Mouse (Mus musculus): ENCODE data around the gene Ptprd. TPM values are rescaled to one million over a fixed set of nuclear protein-coding genes. Genes with fewer than 3 reads are reported as not detected.
A peak's percentile ranks its signal among the peaks of the same experiment; 100 is the strongest.
"Not testable (repeated sequence)": the region's sequence is repeated elsewhere in the genome, so short reads cannot be mapped to it uniquely, and the experiment has no call there.

Ptprd gene
- polyA plus RNA-seq, 1 experiment = 118 TPM

DNA sequence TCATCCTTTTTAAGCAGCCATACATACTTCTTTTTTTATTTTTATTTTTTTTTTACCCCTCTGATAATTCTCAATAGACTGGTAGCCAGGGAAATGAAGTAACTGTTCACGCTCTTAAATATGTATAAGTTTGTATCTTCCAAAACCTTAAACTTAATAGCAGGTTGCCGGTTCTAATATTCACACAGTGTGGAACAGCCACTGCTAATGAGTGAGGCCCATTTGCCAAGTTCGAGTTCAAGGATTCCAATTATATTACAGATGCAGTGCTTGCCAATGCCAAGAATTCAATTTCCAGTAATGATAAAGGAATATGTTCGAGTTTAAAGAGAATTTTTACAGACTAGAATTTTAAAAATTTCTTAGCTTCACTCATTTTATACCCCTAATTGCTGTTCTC lies 322.3 kb downstream of the Ptprd start:
- TF ChIP-seq POLR2A (IDR thresholded peaks at IDR 0.05; ENCODE audit: borderline replicate concordance, extremely low read depth, insufficient read depth, insufficient read length, poor library complexity, severe bottlenecking) (no peak), CTCF (IDR thresholded peaks at IDR 0.05; ENCODE audit: borderline replicate concordance, extremely low read depth, insufficient read depth, insufficient read length) (no peak)
- peak; percentile 61 for DNase-seq (ENCODE audit: low read depth)

DNA sequence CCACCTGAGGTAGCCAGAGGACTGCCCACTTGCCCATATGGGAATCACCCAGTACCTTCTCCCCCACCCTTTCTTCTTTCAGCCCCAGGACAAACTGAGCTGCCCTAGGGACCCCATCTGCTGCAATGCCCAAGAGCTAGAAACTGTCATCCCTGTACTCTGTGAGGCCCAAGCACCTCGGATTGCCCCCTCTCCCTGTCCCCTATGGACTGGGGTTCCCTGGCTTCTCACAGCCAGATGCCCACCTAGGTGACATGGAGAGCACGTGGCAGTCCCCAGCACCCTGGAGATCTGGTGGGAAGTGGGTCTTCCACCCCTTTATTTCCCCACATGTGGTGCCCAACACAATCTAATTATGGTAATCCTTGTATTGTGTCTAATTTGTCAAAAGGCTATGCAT lies 331.5 kb downstream of the Ptprd start:
- TF ChIP-seq POLR2A (IDR thresholded peaks at IDR 0.05; ENCODE audit: borderline replicate concordance, extremely low read depth, insufficient read depth, insufficient read length, poor library complexity, severe bottlenecking) (no peak), CTCF (IDR thresholded peaks at IDR 0.05; ENCODE audit: borderline replicate concordance, extremely low read depth, insufficient read depth, insufficient read length) (no peak)
- DNase-seq (ENCODE audit: low read depth) = no peak

DNA sequence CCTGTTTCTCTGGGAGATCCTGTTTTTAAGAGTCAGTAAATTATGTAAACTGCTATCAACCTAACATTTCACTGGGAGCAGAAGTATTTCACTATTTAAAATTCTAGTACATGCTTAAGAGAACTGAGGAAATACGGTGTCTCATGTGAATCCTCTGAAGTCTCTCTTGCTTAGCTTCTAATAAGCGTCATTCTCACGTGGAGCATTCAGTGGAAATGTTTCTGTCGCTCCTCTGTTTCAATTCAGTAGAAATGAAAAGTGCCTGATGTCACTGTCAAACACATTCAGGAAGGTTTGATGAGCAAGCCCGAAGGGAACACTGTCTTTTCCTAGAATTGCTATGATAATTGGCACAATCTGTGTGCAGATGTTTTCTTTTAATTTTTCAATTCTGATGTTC lies 350.5 kb downstream of the Ptprd start:
- no peak for TF ChIP-seq CTCF (IDR thresholded peaks at IDR 0.05; ENCODE audit: borderline replicate concordance, extremely low read depth, insufficient read depth, insufficient read length)
- TF ChIP-seq POLR2A (IDR thresholded peaks at IDR 0.05; ENCODE audit: borderline replicate concordance, extremely low read depth, insufficient read depth, insufficient read length, poor library complexity, severe bottlenecking) = no peak

DNA sequence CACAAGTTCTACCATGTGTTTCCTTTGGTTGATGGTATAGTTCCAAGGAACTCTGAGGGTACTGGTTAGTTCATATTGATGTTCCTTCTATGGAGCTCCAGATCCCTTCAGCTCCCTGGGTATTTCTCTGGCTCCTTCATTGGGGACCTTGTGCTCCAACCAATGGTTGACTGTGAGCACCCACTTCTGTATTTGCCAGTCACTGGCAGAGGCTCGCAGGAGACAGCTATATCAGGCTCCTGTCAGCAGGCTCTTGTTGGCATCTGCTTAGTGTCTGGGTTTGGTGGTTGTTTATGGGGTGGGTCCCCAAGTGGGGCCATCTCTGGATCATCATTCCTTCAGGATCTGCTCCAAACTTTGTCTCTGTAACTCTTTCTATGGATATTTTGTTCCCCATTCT lies 414.4 kb downstream of the Ptprd start:
- not testable (repeated sequence) for DNase-seq (ENCODE audit: low read depth)

More for the DNA sequence above, 350.5 kb downstream of the Ptprd start:
- peak; percentile 71 for DNase-seq (ENCODE audit: low read depth)

DNA sequence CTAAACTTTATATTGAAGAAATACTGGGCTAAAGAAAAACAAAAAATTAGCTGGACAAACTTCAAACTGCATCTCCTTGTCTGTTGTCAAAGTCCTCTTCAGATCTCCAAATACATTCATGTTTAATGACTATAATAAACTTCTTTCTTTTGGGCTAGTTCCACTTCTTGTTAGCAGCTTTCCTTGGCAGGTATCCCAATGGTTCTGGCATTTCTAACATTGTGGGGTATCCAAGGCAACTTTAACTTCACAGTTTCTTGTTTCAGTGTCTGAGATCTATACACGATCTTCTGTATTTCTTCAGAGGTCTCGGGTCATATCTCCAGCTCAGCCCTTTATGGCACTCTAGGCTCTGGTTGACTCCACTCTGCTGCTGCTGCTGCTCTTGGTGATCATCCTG lies 434.5 kb downstream of the Ptprd start:
- peak; percentile 55 for DNase-seq (ENCODE audit: low read depth)
- TF ChIP-seq POLR2A (IDR thresholded peaks at IDR 0.05; ENCODE audit: borderline replicate concordance, extremely low read depth, insufficient read depth, insufficient read length, poor library complexity, severe bottlenecking) = no peak
- TF ChIP-seq CTCF (IDR thresholded peaks at IDR 0.05; ENCODE audit: borderline replicate concordance, extremely low read depth, insufficient read depth, insufficient read length) = no peak

DNA sequence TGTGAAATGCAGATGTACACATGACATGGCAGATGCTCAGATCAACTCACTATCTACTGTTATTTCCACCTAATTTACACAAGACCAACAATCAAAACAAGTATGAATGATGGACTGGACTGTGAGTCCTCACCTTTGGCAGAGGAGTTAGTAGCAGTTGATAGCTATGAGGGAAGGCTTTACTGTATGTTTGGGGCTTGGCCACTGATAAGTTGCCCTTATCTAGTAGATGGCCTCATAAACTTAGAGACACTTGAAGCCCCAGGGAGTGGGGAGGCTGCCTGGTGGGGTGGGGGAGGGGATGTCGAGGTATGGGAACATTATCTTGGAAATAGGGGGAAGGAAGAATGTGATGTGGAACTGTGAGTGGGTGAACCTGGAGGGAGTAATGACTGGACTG lies 448.0 kb downstream of the Ptprd start:
- TF ChIP-seq POLR2A (IDR thresholded peaks at IDR 0.05; ENCODE audit: borderline replicate concordance, extremely low read depth, insufficient read depth, insufficient read length, poor library complexity, severe bottlenecking) = no peak
- no peak for TF ChIP-seq CTCF (IDR thresholded peaks at IDR 0.05; ENCODE audit: borderline replicate concordance, extremely low read depth, insufficient read depth, insufficient read length)

DNA sequence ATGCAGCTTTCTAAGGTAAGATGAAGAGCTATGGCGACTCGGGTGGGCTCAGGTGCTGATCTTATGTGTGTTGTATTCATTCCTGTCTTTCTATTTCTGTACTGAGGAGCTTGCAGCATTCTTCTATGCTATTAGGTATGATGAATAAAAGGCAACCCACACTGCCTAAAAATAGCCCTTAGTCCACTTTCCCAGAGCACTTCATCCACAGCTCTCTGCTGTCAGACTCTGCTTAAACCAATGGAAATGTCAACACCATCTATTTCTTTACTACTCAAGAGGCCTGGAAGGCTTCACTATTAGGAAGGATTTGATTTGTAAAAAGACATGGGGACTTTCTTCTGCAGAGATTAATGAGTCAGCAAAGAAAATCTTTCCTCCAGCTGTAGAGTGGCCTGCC lies 468.4 kb downstream of the Ptprd start:
- no peak for DNase-seq (ENCODE audit: low read depth)
- no peak for TF ChIP-seq POLR2A (IDR thresholded peaks at IDR 0.05; ENCODE audit: borderline replicate concordance, extremely low read depth, insufficient read depth, insufficient read length, poor library complexity, severe bottlenecking)
- no peak for TF ChIP-seq CTCF (IDR thresholded peaks at IDR 0.05; ENCODE audit: borderline replicate concordance, extremely low read depth, insufficient read depth, insufficient read length)

More for the DNA sequence above, 448.0 kb downstream of the Ptprd start:
- no peak for DNase-seq (ENCODE audit: low read depth)

DNA sequence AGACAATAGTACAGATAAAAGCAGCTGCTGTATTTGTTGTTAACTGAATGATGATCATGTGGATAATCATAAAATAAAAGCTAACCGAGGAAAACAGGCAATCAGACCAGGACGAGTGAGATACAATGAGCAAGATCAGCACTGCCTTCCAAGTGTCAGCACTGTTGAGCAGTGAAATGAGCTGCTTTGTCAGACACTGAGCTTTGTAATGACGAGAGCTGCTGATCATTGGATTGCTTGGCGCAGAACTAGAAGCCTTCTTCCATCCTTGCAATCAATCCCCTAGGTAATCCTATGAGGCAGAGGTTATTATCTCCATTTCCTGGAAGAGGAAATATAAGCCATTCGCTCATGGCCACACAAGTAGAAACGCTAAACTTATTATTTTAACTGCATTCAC lies 489.9 kb downstream of the Ptprd start:
- no peak for TF ChIP-seq CTCF (IDR thresholded peaks at IDR 0.05; ENCODE audit: borderline replicate concordance, extremely low read depth, insufficient read depth, insufficient read length)
- no peak for TF ChIP-seq POLR2A (IDR thresholded peaks at IDR 0.05; ENCODE audit: borderline replicate concordance, extremely low read depth, insufficient read depth, insufficient read length, poor library complexity, severe bottlenecking)
- peak; percentile 55 for DNase-seq (ENCODE audit: low read depth)

DNA sequence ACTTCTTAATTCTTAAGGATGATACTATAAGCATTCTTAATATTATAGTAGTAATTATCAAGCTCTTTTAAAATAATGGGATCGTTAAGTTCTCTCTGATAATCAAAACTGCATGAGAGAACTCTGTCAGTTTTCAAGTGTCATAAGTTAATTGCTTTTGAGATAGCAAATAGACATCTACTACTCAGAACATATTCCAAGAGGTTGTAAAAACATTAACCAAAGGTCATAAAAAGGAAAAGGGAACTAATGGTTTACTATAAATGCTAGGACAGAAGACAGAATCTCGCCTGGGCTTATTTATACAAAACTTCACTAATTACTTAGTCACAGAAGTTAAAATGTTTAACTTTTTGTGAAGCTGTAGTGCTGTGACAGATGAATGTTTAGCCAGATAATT lies 494.0 kb downstream of the Ptprd start:
- TF ChIP-seq CTCF (IDR thresholded peaks at IDR 0.05; ENCODE audit: borderline replicate concordance, extremely low read depth, insufficient read depth, insufficient read length) (no peak), POLR2A (IDR thresholded peaks at IDR 0.05; ENCODE audit: borderline replicate concordance, extremely low read depth, insufficient read depth, insufficient read length, poor library complexity, severe bottlenecking) (no peak)
- DNase-seq (ENCODE audit: low read depth) = no peak

DNA sequence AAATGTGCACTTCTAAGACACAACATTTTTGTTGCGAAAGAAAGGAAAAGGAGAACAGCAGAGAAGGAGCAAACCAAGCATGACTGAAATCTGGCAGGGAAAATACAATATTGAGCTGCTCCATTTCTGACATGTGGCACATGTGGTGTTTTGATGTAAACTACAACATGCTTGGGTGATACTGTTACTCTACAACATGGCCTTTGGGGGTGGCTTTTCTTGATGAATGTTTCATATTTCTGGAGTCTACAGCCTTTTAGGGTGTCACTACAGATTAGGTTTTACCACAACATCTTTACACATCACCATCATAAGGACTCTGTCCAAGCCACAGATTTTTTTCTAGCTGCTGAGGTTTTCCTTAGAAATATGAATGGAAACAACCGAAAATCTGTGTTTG lies 501.5 kb downstream of the Ptprd start:
- DNase-seq (ENCODE audit: low read depth) = peak; percentile 64
- TF ChIP-seq POLR2A (IDR thresholded peaks at IDR 0.05; ENCODE audit: borderline replicate concordance, extremely low read depth, insufficient read depth, insufficient read length, poor library complexity, severe bottlenecking) (no peak), CTCF (IDR thresholded peaks at IDR 0.05; ENCODE audit: borderline replicate concordance, extremely low read depth, insufficient read depth, insufficient read length) (no peak)

DNA sequence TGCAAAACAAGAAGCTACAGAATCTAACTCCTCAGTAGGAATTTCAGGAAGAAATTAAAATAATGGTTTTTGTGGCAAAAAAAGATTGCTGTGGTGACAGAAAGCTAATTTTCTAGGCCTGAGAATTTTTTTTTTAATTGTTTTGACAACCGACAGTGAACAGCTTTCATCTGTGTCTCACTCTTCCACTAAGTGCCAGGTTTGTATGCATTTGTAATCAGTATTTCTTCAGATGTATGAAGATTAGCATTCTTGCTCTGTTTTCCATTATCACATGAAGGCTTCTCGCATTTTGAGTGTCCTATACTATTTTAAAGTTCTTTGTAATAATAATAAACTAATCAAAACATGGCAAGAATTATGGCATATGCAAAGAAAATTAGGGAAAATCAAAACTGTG lies 513.5 kb downstream of the Ptprd start:
- no peak for TF ChIP-seq POLR2A (IDR thresholded peaks at IDR 0.05; ENCODE audit: borderline replicate concordance, extremely low read depth, insufficient read depth, insufficient read length, poor library complexity, severe bottlenecking)
- TF ChIP-seq CTCF (IDR thresholded peaks at IDR 0.05; ENCODE audit: borderline replicate concordance, extremely low read depth, insufficient read depth, insufficient read length) = no peak
- peak; percentile 68 for DNase-seq (ENCODE audit: low read depth)

DNA sequence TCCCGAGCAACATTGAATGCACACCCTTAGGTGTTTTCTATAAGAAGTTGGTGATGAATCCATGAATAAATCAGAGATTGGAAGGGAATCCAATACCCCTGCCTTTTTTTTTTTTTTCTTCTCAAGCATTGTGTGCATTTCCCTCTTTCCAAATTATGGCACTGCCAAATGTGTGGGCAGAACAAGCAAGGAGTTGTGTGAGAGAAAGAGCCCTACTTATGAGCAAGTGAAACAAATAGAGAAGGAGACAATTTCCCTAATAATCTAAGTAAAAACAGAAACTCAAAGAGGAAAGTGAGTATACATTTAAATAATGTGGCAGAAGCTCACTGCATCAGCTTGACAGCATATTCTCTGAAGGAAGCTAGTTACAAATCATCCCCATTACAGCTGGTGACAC lies 536.0 kb downstream of the Ptprd start:
- no peak for DNase-seq (ENCODE audit: low read depth)
- no peak for TF ChIP-seq CTCF (IDR thresholded peaks at IDR 0.05; ENCODE audit: borderline replicate concordance, extremely low read depth, insufficient read depth, insufficient read length)
- TF ChIP-seq POLR2A (IDR thresholded peaks at IDR 0.05; ENCODE audit: borderline replicate concordance, extremely low read depth, insufficient read depth, insufficient read length, poor library complexity, severe bottlenecking) = no peak

DNA sequence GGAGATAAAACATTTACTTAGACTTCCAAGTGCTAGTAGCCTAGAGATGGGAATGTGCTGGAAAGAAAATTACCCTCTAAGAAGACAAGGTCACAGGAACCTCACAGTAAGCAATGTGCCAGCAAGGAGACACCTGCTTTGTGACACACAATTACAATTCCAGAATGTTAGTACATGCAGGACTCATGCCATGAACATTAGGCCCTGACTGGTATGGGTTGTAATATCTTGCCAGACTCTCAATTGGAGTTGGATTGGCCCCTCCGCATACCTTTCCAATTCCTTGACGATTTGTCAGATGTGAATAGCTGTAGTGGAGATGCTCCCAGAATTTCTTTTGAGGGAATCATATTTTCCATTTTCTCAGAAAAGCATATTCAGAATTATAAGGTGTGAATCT lies 547.0 kb downstream of the Ptprd start:
- no peak for DNase-seq (ENCODE audit: low read depth)
- TF ChIP-seq CTCF (IDR thresholded peaks at IDR 0.05; ENCODE audit: borderline replicate concordance, extremely low read depth, insufficient read depth, insufficient read length) (no peak), POLR2A (IDR thresholded peaks at IDR 0.05; ENCODE audit: borderline replicate concordance, extremely low read depth, insufficient read depth, insufficient read length, poor library complexity, severe bottlenecking) (no peak)
